ENCODE assay signal across 15 mouse cellular contexts in genomic region chr5:15457865-15458571, GRCm38 (mm10). TPM values are rescaled to one million over a fixed set of nuclear protein-coding genes. Genes with fewer than 3 reads are reported as not detected.
"Had no signal": no experiment of that assay in that cellular context is flagged by ENCODE, and none has a peak within 500 bp of the region (broad histone marks: within the 10 kb centered on the region; RNA-seq: fewer than 3 reads in every experiment).

No protein-coding gene starts in this region.

RNA-seq across cellular contexts. Expression of gene Gm21149, which starts 18.3 kb away (rescaled TPM):
- polyA plus RNA-seq: intestine, postnatal 0 days; kidney, adult 2 months; kidney, embryonic 14.5 days; limb, embryonic 13.5 days; liver, adult 2 months; liver, embryonic 14.5 days; liver, postnatal 0 days; lung, embryonic 14.5 days; midbrain, embryonic 10.5 days; midbrain, embryonic 15.5 days; myocyte; neural tube, embryonic 14.5 days; small intestine, adult 2 months; spleen, adult 2 months; stomach, embryonic 16.5 days had no signal
